Mouse (Mus musculus) yolk sac, embryonic 10.5 days (tissue): ENCODE data around the gene 4930432K21Rik.
A peak's percentile ranks its signal among the peaks of the same experiment; 100 is the strongest.

ENCODE experiments used
- DNase-seq: peaks from one replicate; pipeline ENCODE4 v3.0.0-alpha.2; 2017; ENCODE audit warnings: low spot score

The 4930432K21Rik gene

DNA sequence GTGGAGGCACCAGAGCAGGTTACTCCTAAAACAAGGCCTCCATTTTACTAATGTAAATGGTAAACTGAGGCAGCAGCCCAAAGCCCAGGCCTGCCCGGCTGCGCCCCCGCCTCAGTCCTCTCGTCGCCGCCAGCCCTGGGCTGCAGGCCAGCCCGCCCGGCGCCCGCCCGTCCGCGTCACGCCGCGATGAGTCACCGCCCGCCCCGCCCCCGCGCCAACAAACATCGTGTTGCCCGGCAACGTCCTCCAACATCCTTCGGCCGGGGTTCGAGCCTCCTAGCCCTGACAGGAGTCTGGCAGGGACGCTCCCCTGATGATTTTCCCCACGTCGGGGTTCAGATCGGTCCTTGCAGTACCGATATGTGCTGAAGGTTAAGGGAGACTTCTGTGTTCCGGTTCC lies 44.7 kb downstream of the 4930432K21Rik start:
- peak; percentile 85 for DNase-seq

GRCm38 (mm10) chr8:84193161-84193560 lies 45.3 kb downstream of the 4930432K21Rik start:
- no peak for DNase-seq

GRCm38 (mm10) chr8:84193566-84193965 lies 45.7 kb downstream of the 4930432K21Rik start:
- no peak for DNase-seq

DNA sequence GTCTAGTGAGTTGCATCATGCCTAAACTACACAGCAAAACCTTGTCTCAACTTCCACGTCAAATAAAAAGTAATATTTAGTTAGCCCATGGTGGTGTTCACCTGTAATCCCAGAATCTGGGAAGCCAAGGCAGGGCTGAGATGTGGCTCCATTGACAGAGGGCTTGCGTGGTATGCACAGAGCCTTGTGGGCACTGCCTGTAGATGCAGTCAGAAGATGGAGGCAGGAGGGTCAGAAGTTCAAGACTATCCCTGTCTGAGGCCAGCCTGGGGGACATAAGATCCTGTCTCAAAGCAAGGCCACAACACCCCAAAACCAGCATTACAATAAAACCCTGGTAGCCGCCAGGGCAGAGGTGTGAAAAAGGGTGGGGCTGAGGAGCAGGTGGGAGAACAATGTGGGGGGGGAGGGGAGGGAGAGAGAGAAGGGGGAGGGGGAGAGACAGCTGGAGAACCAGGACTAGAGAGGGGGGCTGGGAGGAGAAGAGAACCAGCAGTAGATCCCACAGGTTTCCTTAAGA lies 46.5 kb downstream of the 4930432K21Rik start:
- no peak for DNase-seq

DNA sequence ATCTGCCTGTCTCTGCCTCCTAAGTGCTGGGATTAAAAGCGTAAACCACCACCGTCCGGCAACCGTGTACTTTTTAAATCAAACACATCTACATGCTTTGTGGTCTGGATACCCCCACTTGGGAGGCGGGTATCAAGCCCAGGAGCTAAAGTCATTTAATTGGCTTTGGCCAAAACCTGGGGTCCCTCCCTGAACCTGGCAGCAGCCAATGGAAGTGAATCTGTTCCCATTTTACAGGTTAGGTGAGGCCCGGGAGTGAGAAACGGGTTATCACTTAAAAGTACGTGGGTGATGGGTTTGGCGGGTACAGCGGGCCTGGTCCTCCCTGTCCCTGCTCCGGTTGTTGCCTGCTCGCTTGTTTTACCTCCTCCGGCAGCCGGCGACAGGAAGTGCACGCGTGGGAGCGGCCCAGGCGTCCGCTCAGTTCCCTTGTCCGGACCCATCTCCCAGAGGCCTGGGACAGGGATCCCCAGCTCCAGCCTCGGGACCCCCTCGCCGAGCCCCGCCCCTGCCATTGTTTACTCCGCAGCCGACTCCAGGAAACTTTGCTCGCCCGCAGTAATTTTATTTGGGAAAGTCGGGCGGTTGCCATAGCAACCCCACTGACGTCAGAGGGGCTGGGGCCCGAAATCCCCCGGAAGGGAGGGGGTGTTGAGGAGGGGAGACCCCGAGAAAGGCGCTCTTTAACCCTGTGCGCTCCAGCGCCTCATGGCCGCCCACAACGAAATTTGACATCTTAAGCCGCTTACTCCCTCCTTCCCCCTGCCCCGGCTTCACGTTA lies 49.5 kb downstream of the 4930432K21Rik start:
- peak; percentile 91 for DNase-seq

DNA sequence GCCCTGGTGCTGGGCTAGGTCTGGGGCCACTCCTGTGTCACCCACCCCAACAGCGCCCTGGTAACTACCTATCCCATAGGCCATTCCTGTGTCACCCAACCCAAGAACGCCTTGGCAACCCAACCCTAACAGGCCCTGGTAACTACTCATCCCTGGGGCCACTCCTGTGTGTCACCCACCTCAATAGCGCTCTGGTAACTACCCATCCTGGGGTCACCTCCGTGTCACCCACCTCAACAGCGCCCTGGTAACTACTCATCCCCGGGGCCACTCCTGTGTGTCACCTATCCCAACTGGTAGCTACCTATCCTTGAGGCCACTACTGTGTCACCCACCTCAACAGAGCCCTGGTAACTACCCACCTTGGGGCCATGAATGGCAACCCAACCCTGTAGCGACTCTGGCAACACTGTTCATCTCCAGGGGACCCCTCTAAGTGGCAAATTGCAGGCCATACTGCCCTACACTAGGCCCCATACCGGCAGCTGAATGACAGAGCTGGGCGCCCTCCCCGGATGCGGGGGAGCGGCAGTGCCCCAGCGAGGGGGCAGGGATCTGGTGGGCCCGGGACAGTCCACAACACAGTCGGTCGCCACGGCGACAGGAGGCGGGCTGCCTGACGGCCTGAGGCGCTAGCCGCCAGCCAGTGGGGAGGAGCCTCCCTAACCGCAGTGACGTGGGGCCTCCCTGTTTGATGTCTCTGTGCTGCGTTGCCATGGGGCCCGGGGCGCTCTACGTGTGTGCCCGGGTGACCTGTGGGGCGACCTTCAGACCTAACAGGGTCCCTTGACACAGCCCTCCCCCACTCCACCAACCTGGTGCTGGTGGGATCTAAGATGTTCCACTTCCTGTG lies 50.3 kb downstream of the 4930432K21Rik start:
- peak; percentile 94 for DNase-seq

- no peak for DNase-seq
Measured at GRCm38 (mm10) chr8:84198871-84199270, 51.0 kb downstream of the 4930432K21Rik start.

- no peak for DNase-seq
Measured at GRCm38 (mm10) chr8:84199348-84200125, 51.7 kb downstream of the 4930432K21Rik start.

DNA sequence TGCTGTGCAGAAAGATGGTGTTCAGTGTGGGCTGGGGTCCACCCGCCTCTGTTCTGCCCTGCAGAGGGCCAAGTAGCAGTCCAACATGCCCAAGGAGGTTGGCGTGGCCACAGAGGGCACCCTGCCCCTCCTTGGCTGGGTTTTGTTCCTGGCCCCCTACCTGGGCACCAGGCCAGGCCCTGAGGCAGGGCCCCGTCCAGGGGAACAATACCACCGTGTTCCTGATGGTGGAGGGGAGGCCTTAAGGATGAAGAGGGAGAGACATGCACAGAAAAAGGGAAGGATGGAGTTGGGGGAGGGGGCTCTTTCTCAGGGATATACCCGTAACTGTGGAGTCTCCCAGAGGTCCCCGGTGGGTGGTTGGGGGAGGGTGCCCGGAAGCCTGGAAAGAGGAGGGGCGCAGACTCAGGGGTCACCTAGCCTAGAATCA lies 52.3 kb downstream of the 4930432K21Rik start:
- DNase-seq, result peak; percentile 45

DNA sequence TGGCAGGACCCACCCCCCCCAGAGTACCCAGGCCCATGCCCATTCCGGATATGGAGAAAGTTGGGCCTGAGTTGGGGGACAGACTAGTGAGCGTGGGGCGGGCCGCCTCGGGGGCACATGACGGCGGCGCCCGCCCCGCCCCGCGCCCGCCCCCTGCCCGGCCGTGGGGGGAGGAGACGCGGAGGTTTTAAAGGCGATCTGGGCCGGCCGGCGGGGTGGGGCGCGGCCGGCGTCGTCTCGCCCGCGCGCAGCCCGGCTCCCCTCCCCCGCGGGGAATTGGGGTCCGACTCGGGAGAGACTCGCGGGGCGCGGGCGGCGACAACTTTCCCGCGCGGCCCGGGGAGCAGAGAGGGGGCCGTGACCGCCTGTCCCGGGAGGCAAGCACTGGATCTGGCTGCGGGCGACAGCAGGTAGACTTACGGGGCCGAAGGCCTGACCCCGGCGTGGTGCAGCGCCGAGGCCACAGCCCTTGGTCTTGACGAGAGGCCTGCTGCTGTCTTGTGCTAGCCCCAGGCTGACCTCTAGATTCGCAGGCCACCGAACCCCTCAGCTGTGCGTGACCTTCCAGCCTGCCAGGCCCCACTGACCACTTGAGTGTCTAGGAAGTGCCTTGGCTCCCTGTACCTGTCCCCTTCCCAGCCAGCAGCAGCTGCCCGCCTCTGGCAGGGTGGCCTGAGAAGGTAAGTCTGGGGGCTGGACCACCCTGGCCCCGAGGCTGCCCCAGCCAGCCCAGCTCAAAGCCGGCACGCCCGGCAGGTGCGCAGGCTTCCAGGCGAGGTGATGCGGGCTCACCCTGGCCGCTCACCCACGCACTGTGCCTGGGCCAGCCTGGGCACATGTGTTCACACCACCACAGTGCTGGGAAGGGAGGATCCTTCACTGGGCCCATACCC lies 53.1 kb downstream of the 4930432K21Rik start:
- peak; percentile 83 for DNase-seq

DNA sequence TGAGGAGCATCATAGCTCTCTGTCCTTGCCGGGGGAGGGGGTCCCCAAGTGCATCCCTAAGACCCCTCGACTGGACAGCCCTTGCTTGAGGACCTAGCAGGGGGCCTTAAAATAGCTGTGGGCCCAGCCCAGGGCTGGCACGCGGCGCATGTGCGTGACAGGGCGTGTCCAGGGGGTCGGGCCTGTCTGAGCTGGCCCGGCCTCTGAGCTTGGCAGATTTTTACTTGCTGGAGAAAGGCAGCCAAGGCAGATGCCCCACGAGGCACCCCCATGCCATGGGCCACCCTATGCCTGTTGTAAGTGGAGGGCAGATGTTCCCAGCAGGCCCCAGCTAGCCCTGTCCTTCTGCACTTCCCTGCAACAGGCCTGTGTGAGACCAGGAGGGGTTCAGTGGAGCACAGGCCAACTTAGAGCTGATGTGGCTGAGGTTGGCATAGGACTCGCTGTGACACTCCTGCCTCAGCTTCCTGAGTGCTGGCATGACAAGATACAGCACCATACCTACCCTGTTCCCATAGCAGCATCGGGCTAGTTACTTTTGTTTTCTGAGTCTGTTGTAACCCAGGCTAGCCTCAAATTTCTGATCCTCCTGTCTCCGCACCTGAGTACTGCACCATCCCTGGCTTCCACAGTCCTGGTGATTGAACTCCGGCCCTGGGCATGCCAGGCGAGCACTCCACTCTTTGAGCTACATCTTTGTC lies 53.9 kb downstream of the 4930432K21Rik start:
- no peak for DNase-seq

DNA sequence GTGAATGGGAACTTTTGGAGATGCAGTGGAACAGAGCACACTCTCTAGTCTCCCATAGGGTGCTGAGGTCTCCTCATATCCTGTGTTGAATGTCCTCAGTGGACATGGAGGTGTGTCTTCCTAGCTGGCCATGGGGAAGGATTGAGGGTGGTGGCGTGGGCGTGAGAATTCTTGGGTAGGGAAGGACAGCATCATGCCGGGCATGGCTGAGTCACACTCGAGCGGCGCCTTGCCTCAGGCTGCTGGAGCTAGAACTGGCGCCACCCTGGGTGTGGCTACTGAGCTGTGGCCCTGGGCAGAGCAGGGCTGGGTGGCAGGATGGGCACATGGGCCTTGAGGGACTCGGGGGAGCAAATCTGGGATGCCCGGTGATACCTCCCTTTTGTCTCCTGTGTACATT lies 54.6 kb downstream of the 4930432K21Rik start:
- no peak for DNase-seq

- peak; percentile 69 for DNase-seq
Measured at GRCm38 (mm10) chr8:84202938-84203917, 55.4 kb downstream of the 4930432K21Rik start.

- no peak for DNase-seq
Measured at GRCm38 (mm10) chr8:84203975-84204772, 56.3 kb downstream of the 4930432K21Rik start.

- DNase-seq, result no peak
Measured at GRCm38 (mm10) chr8:84205073-84205472, 57.2 kb downstream of the 4930432K21Rik start.

DNA sequence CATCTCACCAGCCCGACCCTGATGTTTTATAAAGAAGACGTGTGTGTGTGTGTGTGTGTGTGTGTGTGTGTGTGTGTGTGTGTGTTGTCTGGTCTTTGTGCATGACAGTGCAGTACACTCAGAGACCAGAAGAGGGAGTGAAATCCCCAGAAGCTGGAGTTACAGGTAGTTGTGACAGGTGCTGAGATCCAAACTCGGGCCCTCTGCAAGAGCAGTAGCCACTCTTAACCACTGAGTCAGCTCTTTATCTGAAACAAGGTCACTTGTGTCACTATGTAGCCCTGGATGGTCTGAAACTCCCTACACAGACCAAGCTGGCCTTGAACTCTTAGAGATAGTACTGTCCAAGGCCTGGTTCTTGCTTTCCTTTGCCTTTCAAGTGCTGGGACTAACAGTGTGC lies 58.8 kb downstream of the 4930432K21Rik start:
- DNase-seq, result no peak

- DNase-seq, result no peak
Measured at GRCm38 (mm10) chr8:84207811-84208210, 60.0 kb downstream of the 4930432K21Rik start.
